Comparison of ENCODE assay signal across 29 mouse cellular contexts in genomic region chr9:48030839-48031238, GRCm38 (mm10).
"Had no signal": no experiment of that assay in that cellular context is flagged by ENCODE, and none has a peak within 500 bp of the region (broad histone marks: within the 10 kb centered on the region; RNA-seq: fewer than 3 reads in every experiment).

No protein-coding gene starts in this region.

- DNase-seq: cerebellum, adult 8-10 months; cerebellum, adult 9-10 months; cerebellum, adult 9-11 months; cerebellum, postnatal 10 days; cerebellum, postnatal 14 days; cerebellum, postnatal 25 days; cerebellum, postnatal 36 days; embryo, embryonic 11 days; forebrain, postnatal 0 days; gastrocnemius, adult 2 months; gastrocnemius, postnatal 10 days; gastrocnemius, postnatal 14 days; gastrocnemius, postnatal 25 days; gastrocnemius, postnatal 36 days; heart, adult 11 months; heart, adult 18-20 months; heart, adult 2 months had no signal

- ATAC-seq: forebrain, embryonic 13.5 days; forebrain, embryonic 14.5 days; forebrain, embryonic 15.5 days; forebrain, embryonic 16.5 days; forebrain, postnatal 0 days had no signal

- H3K4me1 ChIP-seq: embryonic facial prominence, embryonic 10.5 days; embryonic facial prominence, embryonic 12.5 days; embryonic facial prominence, embryonic 13.5 days; embryonic facial prominence, embryonic 15.5 days; forebrain, embryonic 10.5 days; forebrain, embryonic 12.5 days; forebrain, embryonic 13.5 days; forebrain, embryonic 15.5 days; heart, embryonic 10.5 days had no signal

- H3K36me3 ChIP-seq: embryonic facial prominence, embryonic 10.5 days; embryonic facial prominence, embryonic 12.5 days; embryonic facial prominence, embryonic 13.5 days; embryonic facial prominence, embryonic 15.5 days; forebrain, embryonic 10.5 days; forebrain, embryonic 12.5 days; forebrain, embryonic 15.5 days; heart, embryonic 10.5 days had no signal

- H3K4me3 ChIP-seq: embryonic facial prominence, embryonic 10.5 days; embryonic facial prominence, embryonic 12.5 days; embryonic facial prominence, embryonic 13.5 days; embryonic facial prominence, embryonic 15.5 days; erythroblast, embryonic 14.5 days; forebrain, embryonic 10.5 days; forebrain, embryonic 12.5 days; forebrain, embryonic 13.5 days; forebrain, embryonic 15.5 days; gastrocnemius, adult 2 months; heart, adult 2 months; heart, embryonic 10.5 days had no signal

- H3K9me3 ChIP-seq: embryonic facial prominence, embryonic 10.5 days; embryonic facial prominence, embryonic 12.5 days; embryonic facial prominence, embryonic 13.5 days; embryonic facial prominence, embryonic 15.5 days; forebrain, embryonic 10.5 days; forebrain, embryonic 12.5 days; forebrain, embryonic 13.5 days; forebrain, embryonic 15.5 days; heart, embryonic 10.5 days had no signal

- H3K27ac ChIP-seq: embryonic facial prominence, embryonic 10.5 days; embryonic facial prominence, embryonic 12.5 days; embryonic facial prominence, embryonic 13.5 days; embryonic facial prominence, embryonic 15.5 days; forebrain, embryonic 10.5 days; forebrain, embryonic 12.5 days; forebrain, embryonic 13.5 days; forebrain, embryonic 15.5 days; gastrocnemius, adult 2 months; heart, adult 2 months; heart, embryonic 10.5 days had no signal

- H3K27me3 ChIP-seq: embryonic facial prominence, embryonic 12.5 days; embryonic facial prominence, embryonic 13.5 days; embryonic facial prominence, embryonic 15.5 days; forebrain, embryonic 13.5 days; forebrain, embryonic 15.5 days had no signal

- H3K4me2 ChIP-seq: embryonic facial prominence, embryonic 12.5 days; embryonic facial prominence, embryonic 13.5 days; embryonic facial prominence, embryonic 15.5 days; forebrain, embryonic 12.5 days; forebrain, embryonic 13.5 days; forebrain, embryonic 15.5 days had no signal

- H3K9ac ChIP-seq: embryonic facial prominence, embryonic 12.5 days; embryonic facial prominence, embryonic 13.5 days; embryonic facial prominence, embryonic 15.5 days; forebrain, embryonic 12.5 days; forebrain, embryonic 13.5 days; forebrain, embryonic 15.5 days; forebrain, postnatal 0 days had no signal
